Mouse (Mus musculus): Measurements from ENCODE around the gene Glipr2.

Gene Glipr2

DNA sequence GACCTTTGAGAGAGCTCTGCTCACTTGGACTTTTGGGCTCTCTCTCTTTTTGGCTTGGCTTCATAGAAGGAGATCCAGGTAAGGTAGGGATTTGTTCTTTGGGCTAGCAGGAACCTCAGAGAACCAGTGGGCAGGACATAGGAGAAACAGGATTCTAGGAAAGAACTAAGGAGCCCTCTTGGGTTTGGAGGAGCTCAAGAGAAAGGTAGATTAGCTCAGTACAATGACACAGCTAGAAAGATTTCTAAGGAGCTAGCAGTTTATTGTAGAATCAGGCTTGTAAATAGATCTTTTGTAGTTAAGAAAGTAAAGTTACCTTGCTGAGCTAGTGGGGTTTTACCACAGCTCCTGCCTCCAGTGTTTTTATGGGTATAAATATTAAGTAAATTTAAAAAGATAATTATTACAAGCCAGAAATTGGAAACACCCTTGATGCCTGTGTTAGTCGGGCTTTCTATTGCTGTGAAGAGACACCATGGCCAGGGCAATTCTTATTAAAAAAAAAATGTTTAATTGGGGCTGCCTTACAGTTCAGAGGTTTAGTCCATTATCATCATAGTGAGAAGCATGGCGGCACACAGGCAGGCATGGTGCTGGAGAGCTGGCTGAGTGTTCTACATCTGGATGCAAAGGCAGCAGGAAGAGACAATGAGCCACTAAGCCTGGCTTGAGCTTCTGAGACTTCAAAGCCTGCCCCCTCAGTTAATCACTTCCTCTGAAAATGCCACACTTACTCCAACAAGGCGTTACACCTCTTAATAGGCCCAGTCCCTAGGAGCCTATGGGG is 47.6 kb downstream of the Glipr2 start:
- DNase-seq, result no peak

DNA sequence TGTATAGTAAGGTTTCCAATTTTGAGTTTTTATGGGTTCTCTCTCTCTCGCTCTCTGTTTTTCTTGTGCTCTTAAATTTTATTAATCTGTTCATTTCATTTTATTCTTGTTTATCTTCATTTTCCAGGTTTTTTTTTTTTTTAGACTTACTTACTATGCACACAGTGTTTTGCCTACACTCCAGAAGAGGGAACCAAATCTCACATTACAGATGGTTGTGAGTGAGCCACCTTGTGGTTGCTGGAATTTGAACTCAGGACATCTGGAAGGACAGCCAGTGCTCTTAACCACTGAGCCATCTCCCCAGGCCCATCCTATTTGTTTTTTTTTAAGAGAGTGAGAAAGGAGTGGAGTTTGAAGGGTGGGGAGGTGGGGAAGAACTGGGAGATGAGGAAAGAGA is 53.0 kb downstream of the Glipr2 start:
- DNase-seq, result no peak

DNA sequence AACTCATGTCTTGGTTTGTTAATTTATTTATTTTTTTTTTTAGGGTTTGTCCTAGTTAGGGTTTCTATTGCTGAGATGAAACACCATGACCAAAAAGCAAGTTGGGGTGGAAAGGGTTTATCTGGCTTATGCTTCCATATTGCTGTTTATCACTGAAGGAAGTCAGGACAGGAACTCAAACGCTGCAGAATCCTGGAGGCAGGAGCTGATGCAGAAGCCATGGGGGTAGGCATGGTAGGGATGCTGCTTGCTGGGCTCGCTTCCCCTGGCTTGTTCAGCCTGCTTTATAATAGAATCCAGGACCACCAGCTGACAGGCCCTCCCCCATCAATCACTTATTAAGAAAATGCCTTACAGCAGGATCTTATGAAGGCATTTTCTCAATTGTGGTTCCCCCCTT is 53.7 kb downstream of the Glipr2 start:
- no peak for DNase-seq

DNA sequence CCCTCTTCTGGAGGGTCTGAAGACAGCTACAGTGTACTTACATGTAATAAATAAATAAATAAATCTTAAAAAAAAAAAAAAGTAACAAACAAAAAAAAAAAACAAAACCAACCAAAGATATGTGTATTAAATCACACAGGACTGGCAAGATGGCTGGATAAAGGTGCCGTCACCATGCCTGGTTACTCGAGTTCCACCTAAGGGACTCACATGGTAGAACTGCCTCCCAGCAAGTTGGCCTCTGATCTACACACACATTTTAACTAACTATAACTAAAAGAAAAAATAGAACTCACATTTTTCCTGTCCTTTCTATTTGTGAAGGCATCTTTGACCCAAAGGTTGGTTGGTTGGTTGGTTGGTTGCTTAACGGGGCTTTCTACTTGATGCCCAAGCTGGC is 54.6 kb downstream of the Glipr2 start:
- DNase-seq, result no peak

DNA sequence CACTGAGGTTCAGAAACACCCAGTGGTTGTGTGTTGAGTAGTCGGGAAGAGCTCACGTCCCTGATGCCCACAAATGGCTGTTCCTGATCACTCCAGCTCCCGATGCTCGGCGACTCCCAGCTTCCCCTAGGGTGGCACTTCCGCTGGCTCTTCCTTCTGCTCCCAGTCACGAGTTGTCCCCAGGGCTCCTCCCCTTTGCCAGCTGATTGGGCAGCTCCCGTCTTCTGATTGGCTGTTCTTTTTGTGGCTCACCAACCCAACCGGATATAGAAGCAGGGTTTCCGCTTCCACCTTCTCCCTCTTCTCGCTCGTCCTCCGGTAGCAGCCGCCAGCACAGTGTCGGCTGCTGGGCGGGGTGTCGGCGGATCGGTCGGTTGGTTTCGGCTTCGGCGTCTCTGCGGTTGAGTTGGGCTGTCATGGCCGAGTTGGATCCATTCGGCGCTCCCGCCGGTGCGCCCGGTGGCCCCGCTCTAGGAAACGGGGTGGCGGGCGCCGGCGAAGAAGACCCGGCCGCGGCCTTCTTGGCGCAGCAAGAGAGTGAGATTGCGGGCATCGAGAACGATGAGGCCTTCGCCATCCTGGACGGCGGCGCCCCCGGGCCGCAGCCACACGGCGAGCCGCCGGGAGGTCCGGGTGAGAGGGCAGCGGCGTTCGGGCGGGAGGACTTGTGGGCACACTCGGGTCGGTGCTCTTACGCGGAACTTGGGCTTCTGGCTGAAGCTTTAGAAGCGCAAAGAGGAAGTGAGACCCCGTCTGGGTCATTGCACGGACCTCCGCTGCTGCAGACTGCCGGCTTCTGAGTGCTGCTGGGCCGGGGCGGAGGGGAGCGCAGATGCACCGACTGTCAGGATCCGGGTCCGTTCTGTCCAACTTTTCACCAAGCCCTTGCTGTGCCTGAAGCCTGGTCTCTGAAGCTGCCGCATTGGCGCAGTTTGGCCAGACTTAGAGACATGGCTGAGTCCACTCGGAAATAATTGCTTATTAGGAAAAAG is 55.5 kb downstream of the Glipr2 start:
- DNase-seq, result peak; percentile 95

DNA sequence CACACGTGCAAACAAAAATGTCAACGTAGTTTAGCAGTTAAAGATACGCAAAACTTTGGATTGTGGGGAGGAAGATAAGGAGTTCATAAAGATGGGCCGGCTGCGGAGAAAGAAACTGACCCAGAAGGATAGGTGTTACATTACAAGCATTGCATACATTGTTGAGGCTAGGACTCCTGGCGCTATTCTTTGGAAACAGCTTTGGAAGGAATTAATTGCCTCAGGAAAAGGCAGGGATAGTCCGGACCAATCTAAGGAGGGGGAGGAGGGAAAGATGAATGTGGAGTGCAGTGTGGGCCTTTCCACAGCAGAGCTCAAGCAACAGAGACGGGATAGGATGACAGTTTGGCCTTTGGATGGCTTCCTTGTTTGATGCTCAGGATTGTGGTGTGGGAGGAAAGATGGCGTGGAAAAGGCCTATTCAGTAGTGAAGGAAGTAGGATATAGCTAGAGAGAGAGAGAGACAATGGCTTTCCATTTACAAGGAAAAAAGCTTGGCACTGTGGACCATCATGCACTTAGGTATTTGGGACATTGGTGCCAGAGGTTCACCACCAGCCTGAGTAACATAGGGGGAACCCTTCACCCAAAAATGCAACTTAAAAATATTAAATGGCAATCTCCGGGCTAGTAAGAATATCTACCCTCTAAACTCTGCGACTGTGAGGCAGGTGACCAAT is 56.3 kb downstream of the Glipr2 start:
- DNase-seq, result no peak

DNA sequence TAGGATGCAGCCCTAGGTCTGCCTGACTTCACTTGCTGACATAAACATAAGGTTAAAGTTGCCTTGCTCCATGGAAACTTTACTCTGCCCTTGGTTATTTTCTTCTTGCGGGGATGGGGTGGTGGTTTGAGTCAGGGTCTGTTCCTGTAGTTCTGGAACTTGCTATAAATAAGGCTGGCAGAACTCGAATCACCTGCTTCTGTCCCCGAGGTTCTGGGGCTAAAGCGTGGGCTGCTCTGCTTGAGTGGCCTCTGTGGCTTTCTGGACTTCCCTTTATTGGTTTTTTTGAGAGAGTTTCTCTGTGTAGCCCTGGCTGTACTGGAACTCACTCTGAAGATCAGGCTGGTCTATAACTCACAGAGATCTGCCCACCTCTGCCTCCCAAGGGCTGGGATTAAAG is 58.9 kb downstream of the Glipr2 start:
- no peak for DNase-seq

DNA sequence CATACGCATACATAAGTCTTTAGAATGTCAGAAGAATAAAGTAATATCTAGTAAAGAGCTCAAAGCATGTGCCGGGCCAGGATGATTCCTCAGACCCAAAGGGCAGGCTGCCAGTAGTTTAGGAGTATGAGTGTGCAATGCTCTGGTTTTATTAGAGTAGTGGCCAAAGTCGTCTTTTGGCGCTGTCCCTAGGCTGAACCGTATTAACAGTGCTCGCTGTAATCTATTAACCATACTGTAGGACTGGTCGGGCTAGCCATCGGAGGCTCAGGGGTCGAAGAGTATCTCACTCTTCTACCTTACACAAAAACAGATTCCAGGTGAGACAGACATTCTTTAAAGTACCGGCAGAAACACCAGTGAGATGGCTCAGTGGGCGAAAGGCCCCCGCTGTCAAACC is 59.6 kb downstream of the Glipr2 start:
- DNase-seq, result no peak

DNA sequence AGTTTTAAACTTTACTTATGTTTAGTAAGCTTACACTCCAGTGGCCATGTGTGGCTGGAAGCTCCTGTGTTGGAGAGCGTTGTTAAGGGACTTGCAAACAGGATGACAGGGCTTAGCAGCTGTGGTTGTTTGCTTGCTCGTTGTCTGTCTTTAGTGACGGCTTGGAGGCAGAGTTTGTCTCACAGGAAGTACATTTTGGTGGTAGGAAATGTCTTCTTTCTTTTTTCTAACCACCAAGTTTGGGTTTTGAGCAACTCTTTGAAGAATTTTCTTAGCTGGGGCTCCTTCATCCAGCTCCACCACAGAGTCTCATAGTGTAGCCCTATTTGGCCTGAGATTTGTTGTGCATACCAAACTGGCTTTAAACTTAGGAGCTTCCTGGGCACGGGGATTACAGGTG is 65.1 kb downstream of the Glipr2 start:
- DNase-seq, result no peak

DNA sequence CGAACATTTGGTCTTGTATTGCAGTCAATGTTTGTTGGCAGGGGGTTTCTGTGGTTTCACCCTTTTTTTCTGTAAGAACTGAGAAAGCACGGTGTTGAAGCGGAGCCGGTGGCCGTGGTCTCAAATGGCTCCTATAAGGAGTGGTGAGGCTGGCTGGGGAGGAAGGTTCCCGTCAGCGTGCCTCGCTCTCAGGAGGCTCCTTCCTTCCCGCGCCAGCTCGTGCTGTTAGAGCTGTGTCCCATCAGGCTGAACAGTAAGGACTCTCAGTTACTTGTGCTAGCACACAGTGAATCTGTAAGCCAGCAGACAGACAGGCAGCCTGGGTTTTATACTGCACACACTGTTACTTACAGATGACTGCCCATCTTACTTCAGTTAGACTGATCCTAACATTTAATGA is 65.6 kb downstream of the Glipr2 start:
- DNase-seq, result no peak

DNA sequence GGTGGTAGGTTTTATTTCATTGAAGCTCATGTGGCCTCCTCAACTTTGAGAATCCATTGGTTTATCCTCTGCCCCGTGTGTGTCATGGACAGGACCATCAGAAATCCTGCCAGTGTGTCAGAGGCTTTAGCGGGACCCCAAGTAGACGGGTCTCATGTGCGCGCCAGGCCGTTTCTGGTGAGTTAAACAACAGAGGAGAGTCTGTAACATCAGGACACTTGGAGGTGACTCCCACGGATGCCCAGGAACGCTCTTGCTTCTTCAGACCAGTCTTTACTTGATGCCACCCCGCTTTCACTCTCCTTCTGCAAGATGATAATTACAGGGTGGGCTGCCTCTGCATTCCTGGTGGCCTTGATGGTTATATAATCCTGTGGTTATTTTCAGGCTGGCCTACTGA is 66.5 kb downstream of the Glipr2 start:
- DNase-seq, result no peak

DNA sequence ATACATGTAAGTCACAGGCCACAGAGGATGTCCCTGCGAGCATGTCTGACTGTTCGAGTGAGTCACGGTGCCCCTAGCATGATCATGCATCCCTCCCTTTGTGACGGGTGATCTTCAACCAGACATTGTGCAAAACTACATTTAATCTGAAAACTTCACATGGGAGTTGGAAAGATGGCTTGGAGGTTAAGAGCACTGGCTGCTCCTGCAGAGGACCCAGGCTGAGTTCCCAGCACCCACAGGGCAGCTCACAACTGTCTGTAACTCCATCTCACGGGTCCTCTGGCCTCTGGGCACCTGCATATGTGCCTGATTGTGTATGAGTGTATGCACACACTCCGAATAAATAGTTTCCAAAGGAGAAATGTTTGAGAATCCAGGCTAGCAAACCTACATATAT is 67.0 kb downstream of the Glipr2 start:
- DNase-seq, result no peak

DNA sequence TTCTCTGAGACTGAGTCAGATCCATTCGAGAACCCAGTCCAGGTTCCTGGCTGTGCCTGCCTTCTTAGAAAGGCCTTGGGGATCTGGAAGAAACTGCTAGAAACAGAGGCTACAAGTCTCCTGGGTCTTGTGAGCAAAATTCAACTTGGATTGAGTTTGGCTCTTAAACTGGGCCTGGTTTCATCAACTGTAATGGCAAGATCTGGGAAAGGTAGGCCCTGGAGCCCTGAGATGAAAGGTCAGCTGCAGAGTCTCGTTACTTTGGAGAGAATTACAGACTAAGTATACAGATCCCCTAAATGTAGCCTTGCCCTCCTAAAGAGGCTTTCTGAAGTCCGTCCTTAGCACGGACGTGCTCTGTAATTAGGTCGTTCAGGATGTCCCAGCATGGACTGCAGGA is 68.4 kb downstream of the Glipr2 start:
- no peak for DNase-seq

Measured in embryo, embryonic 11 days (tissue).